ENCODE assay signal across 8 mouse cellular contexts in genomic region chr13:38528687-38529294, GRCm38 (mm10). TPM values are rescaled to one million over a fixed set of nuclear protein-coding genes. Genes with fewer than 3 reads are reported as not detected.
DNase-seq lines count a peak whose midpoint lies in the region; ATAC-seq and TF ChIP-seq lines count a peak whose summit lies in the region.

TSS of gene Txndc5 (minus strand) at chr13:38528824.

- no peak for ATAC-seq in embryonic facial prominence, embryonic 12.5 days (ENCODE audit: insufficient number of reproducible peaks, insufficient read depth, low FRiP score, low TSS enrichment)

- H3K4me3 ChIP-seq in testis, adult 2 months (ENCODE audit: control insufficient read depth, low read depth, low read length), result peak within 1 kb of the TSS; percentile 90
- H3K4me3 ChIP-seq in embryonic facial prominence, embryonic 12.5 days, result peak within 1 kb of the TSS; percentile 89
- H3K4me3 ChIP-seq in heart, embryonic 10.5 days, result peak within 1 kb of the TSS; percentile 96
- peak within 1 kb of the TSS; percentile 76 for H3K4me3 ChIP-seq in macrophage (ENCODE audit: inconsistent target)

- H3K27ac ChIP-seq in testis, adult 2 months (ENCODE audit: control insufficient read depth, insufficient read depth, low read depth, low read length), result peak within 1 kb of the TSS; percentile 59
- H3K27ac ChIP-seq in embryonic facial prominence, embryonic 12.5 days, result peak within 1 kb of the TSS; percentile 91
- H3K27ac ChIP-seq in heart, embryonic 10.5 days, result peak within 1 kb of the TSS; percentile 98
- peak within 1 kb of the TSS; percentile 58 for H3K27ac ChIP-seq in macrophage

- H3K4me2 ChIP-seq in embryonic facial prominence, embryonic 12.5 days (replicated peaks), result peak within 1 kb of the TSS; percentile 76

- TF ChIP-seq CTCF in testis, adult 2 months (IDR thresholded peaks at IDR 0.05; ENCODE audit: control insufficient read depth, insufficient read depth, insufficient replicate concordance, low read depth, low read length), result no peak

- no peak for TF ChIP-seq POLR2A in testis, adult 2 months (IDR thresholded peaks at IDR 0.05; ENCODE audit: control insufficient read depth, low read depth, low read length)

- H3K9ac ChIP-seq in embryonic facial prominence, embryonic 12.5 days, result peak within 1 kb of the TSS; percentile 87

- H3K36me3 ChIP-seq in testis, adult 2 months (ENCODE audit: control insufficient read depth, insufficient read depth, low read length), result no peaks in the 10 kb centered on the region
- H3K36me3 ChIP-seq in embryonic facial prominence, embryonic 12.5 days, result no peaks in the 10 kb centered on the region
- H3K36me3 ChIP-seq in heart, embryonic 10.5 days, result peaks cover 2% of the 10 kb centered on the region; the same call in 1 of the 2 replicates
- no peaks in the 10 kb centered on the region for H3K36me3 ChIP-seq in macrophage (ENCODE audit: inconsistent target)

- 54% methylated on average over 9 of the region's 9 CpGs for WGBS in embryonic facial prominence, embryonic 12.5 days
- 50% methylated on average over 9 of the region's 9 CpGs for WGBS in heart, embryonic 10.5 days
- 49% methylated on average over 9 of the region's 9 CpGs for WGBS in macrophage (ENCODE audit: missing documents)

- H3K4me1 ChIP-seq in testis, adult 2 months (ENCODE audit: control insufficient read depth, insufficient read depth, low read length), result peaks cover 8% of the 10 kb centered on the region
- peaks cover 26% of the 10 kb centered on the region for H3K4me1 ChIP-seq in embryonic facial prominence, embryonic 12.5 days
- H3K4me1 ChIP-seq in heart, embryonic 10.5 days, result peaks cover 41% of the 10 kb centered on the region

- H3K27me3 ChIP-seq in testis, adult 2 months (ENCODE audit: control insufficient read depth, insufficient read depth, low read length), result no peaks in the 10 kb centered on the region
- no peaks in the 10 kb centered on the region for H3K27me3 ChIP-seq in embryonic facial prominence, embryonic 12.5 days
- H3K27me3 ChIP-seq in heart, embryonic 10.5 days (ENCODE audit: insufficient read depth, poor library complexity, severe bottlenecking), result no peaks in the 10 kb centered on the region; the same call in 1 of the 2 replicates

- no peak for DNase-seq in testis, postnatal 14 days (ENCODE audit: low spot score)
- no peak for DNase-seq in heart, embryonic 10.5 days (ENCODE audit: low spot score)
- no peak for DNase-seq in layer of hippocampus, postnatal 36 days
- no peak for DNase-seq in right cerebral cortex, postnatal 10 days (ENCODE audit: low spot score in 2 of 2)
- DNase-seq in retina, postnatal 1 day, result no peak

- H3K9me3 ChIP-seq in embryonic facial prominence, embryonic 12.5 days, result no peaks in the 10 kb centered on the region
- no peaks in the 10 kb centered on the region for H3K9me3 ChIP-seq in heart, embryonic 10.5 days

- peaks cover 38% of the 10 kb centered on the region for H3K79me2 ChIP-seq in macrophage (ENCODE audit: inconsistent target)

RNA-seq across cellular contexts. Expression of gene Txndc5, which starts in this region (rescaled TPM):
- polyA plus RNA-seq in testis, adult 2 months (2012; rRNA removed), result 15.8 and 16.3 TPM in 2 replicates
- 212 and 217 TPM in 2 replicates for polyA plus RNA-seq in embryonic facial prominence, embryonic 12.5 days (2016; fragmentation: Nextera tagmentation; extraction: Ambion mirVana)
- 242 and 256 TPM in 2 replicates for polyA plus RNA-seq in heart, embryonic 10.5 days (2016; fragmentation: Nextera tagmentation; extraction: Ambion mirVana)
- total RNA-seq in layer of hippocampus, postnatal 36 days (2021), result 10 to 100 TPM; 42.9 to 44.3 TPM
- 10 to 100 TPM in 17 of 26 experiments, 1 to 10 TPM in 9; 5.8 to 49.3 (median 13.0) TPM for total RNA-seq in macrophage (2018; cell fraction: chromatin; rRNA removed)
- total RNA-seq in macrophage (2018; cell fraction: cytosol; rRNA removed), result 10 to 100 TPM; 29.1 to 62.1 (median 45.5) TPM
- total RNA-seq in macrophage (2018; cell fraction: nucleus; rRNA removed), result 10 to 100 TPM; 21.4 to 70.8 (median 37.0) TPM
- polyA plus RNA-seq in macrophage (2018), result 51.8 to 76.9 TPM (median 52.4 TPM) in 3 replicates
